Mouse (Mus musculus): Measurements from ENCODE around the gene Phf24.
A peak's percentile ranks its signal among the peaks of the same experiment; 100 is the strongest.
"Not testable (repeated sequence)": the region's sequence is repeated elsewhere in the genome, so short reads cannot be mapped to it uniquely, and the experiment has no call there.

Phf24 gene

GRCm38 (mm10) chr4:42951206-42952195 is 35.0 kb downstream of the Phf24 start:
- DNase-seq, result peak; percentile 53

DNA sequence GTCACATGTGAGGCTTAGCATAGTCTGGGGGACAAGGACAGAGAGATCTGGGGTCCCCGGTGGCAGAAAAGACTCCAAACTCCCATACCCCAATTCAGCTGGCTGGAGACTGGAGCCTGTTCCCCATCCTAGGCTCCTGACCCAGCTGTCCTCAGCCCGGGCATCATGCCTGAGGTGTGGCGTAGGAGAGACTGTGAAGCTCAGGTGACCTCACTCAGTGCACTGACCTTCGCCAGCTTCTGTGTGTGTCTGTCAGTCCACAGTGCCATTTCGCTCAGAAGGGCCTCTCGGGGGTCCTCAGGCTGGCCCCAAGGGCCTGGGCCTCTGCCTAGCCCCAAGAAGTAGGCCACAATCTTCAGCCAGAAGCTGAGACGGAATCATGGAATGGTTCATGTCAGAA is 36.1 kb downstream of the Phf24 start:
- DNase-seq, result peak; percentile 58

DNA sequence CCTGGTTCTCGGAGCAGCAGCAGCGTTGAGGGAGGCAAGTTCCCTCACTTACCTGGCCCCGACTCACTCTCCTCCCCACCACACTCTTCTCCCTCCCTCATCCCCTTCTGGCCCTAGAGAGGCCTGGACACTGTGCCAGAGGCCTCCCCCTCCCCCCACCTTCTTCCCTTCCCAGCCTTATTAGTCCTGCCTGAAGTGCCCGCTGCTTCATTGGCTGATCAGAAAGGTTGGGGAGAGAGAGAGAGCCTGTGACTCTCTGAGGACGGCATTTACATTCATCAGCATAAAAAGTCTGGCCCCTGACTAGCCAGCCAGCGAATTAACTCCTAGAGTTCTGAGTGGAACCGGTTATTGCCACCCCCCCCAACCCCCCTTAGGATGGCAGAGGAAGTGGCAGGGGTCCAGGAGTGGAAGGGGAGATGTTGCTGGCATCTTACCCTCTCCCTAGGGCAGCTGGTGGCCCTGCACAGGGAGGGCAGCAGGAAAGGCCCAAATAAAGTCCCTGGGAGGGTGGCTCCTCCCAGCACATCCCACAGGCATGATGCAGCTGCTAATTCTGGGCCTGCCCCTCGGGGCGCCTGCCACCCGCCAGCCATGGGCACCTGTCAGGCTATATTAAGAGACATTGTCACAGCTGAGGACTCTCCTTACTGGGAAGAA is 37.1 kb downstream of the Phf24 start:
- peak; percentile 69 for DNase-seq

- DNase-seq, result peak; percentile 82
Observed at GRCm38 (mm10) chr4:42954297-42954696, 37.8 kb downstream of the Phf24 start.

- peak; percentile 24 for DNase-seq
Observed at GRCm38 (mm10) chr4:42955200-42955599, 38.7 kb downstream of the Phf24 start.

- peak; percentile 24 for DNase-seq
Observed at GRCm38 (mm10) chr4:42956581-42956980, 40.1 kb downstream of the Phf24 start.

DNA sequence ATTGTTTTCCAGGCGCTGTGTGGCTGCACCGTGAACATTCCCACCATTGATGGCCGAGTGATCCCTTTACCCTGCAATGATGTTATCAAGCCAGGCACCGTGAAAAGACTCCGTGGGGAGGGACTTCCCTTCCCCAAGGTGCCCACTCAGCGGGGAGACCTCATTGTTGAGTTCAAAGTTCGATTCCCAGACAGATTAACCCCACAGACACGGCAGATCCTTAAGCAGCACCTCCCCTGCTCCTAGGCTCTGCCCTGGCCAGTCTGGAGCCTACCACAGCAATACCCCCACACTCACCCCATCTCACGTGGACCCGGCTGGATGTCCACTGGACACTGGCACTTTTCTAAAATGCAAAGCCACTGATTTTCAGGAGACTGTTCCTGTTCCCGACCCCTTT is 40.8 kb downstream of the Phf24 start:
- DNase-seq, result no peak

- peak; percentile 9 for DNase-seq
Observed at GRCm38 (mm10) chr4:42957979-42958378, 41.5 kb downstream of the Phf24 start.

DNA sequence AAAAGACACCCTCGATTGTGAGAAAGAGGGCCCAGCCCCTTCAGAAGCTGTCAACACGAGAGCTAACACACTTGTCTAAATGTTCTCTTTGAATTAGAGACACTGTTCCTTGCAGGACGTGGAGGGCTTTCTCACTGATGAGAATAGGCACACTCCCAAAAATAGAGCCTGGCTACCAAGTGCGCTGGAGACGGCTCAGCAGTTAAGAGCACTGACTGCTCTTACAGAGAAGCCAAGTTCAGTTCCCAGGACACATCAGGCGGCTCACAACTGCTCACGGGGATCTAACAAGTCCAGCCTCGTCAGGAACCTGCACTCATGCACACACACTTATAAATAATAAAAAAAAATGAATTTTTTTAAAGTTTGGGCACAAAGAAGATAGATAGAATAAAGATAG is 42.5 kb downstream of the Phf24 start:
- no peak for DNase-seq

DNA sequence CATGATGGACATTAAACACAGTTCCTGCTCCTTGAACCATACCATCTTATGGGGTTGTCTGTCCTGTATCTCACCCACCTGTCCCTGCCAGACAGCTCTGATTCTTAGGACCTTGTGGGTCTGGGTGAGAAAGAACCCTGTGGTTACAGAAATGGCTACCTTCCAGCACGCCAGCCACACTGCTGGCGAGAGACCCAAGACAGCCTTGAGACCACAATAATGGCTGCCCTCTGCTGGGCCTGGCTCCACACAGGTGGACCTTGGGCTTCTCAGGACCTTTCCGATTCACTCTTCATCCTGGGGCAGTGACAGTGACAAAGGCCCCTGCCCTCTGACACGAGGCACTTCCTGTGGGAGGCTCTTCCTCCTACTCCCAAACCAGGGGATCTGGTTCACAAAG is 42.9 kb downstream of the Phf24 start:
- no peak for DNase-seq

DNA sequence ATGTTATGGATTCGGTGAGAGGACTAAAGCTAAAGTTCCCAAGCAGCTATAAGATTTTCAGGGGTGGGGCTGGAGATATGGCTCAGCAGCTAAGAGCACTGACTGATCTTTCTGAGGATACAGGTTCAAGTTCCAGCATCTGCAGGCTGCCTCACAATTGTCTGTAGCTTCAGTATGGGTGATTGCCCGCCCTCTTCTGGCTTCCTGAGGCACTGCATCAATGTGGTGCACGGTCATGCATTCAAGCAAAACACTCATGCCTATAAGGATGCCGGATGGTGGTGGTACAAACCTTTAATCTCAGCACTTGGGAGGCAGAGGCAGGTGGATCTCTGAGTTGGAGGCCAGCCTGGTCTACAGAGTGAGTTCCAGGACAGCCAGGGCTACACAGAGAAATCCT is 45.1 kb downstream of the Phf24 start:
- peak; percentile 39 for DNase-seq

DNA sequence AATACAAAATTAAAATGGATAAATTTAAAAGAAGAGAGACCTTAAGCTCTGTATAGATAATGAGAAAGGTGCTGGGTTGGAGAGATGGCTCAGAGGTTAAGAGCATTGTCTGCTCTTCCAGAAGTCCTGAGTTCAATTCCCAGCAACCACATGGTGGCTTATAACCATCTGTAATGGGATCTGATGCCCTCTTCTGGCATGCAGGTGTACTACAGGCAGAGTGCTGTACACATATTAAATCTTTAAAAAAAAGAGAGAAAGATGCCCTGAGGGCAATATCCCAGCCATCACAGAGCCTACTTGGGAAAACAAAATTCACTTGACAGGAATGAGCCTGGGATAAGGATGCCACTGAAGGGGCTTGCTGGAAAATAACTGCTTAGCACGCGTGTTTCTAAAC is 47.0 kb downstream of the Phf24 start:
- no peak for DNase-seq

GRCm38 (mm10) chr4:42965039-42965719 is 48.7 kb downstream of the Phf24 start:
- DNase-seq, result peak; percentile 37

- DNase-seq, result no peak
Observed at GRCm38 (mm10) chr4:42969304-42969703, 52.8 kb downstream of the Phf24 start, which contains the start of gene 1700022I11Rik. TSS of gene 1700022I11Rik (plus strand) at chr4:42969604.

GRCm38 (mm10) chr4:42972952-42973351 is 56.5 kb downstream of the Phf24 start:
- DNase-seq, result no peak

DNA sequence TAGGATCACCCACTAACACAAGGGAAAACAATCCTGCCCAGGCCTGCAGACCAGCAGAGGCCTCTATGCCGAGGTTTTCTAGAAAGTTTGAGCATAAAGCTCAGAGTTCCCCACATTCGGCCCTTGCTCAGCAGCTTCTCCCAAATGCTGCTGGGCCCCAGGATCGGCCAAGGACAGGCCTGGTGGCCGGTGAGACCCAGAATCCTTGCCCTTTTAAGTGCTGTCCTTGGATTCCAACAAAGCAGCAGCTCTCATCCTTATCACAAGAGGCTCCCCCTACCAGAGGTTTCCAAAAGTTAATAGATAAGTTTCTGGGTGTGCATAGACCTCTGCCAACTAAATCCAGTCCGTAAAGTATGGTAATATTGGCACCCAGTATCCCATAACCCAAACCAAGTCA is 57.4 kb downstream of the Phf24 start:
- DNase-seq, result no peak

DNA sequence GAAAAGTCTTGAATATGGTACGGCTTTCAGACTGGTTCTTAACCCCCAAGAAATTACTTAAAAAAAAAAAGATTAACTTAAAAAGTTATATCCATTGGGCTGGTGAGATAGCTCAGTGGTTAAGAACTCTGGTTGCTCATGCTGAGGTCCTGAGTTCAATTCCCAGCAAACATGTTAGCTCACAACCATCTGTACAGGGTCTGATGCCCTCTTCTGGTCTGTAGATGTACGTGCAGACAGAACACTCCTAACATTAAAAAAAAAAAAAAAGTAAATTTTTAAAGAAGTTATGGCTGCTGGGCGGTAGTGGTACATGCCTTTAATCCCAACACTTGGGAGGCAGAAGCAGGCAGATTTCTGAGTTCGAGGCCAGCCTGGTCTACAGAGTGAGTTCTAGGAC is 61.6 kb downstream of the Phf24 start:
- no peak for DNase-seq

DNA sequence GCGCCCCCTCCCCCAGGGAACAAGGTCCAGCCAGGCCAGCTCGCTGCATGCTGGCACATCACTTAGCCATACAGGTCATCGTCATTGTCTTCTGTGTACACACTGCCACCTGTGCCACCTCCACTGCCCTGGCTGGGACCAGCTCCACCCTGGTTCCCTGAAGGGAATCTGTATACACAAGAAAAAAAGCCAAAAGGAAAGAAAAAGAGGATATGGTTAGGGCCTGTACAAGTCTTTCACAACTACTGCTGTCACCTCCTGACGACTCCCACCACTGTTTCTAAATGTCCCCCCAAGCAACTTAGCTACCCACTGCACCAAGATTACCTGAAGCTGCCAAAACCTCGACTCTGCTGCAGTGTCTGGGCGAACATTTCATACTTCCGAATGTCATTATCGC is 64.0 kb downstream of the Phf24 start:
- not testable (repeated sequence) for DNase-seq

GRCm38 (mm10) chr4:42988296-42988695 is 71.8 kb downstream of the Phf24 start:
- DNase-seq, result no peak
